Mouse (Mus musculus) urinary bladder, postnatal 36 days (tissue): Measurements from ENCODE around the gene Stx7.
"Not testable (repeated sequence)": the region's sequence is repeated elsewhere in the genome, so short reads cannot be mapped to it uniquely, and the experiment has no call there.

ENCODE experiments used
- DNase-seq, 2 experiments: peaks; one replicate each; pipeline ENCODE4 v3.0.0; 2022; ENCODE audit warnings: low spot score in 2 of 2, mixed read lengths in 1 of 2

The Stx7 gene

GRCm38 (mm10) chr10:24149135-24149781 is at the start of gene Stx7:
Gene Stx7 (plus strand): TSS chr10:24149302.
- DNase-seq, result peak; percentile 83 to 91

- DNase-seq, result not testable (repeated sequence)
These were observed 47.3 kb upstream of the Stx7 start, which contains the start of gene Taar8c for GRCm38 (mm10) chr10:24101812-24102211. Gene Taar8c (minus strand): TSS chr10:24101912.

GRCm38 (mm10) chr10:24103299-24103698 is 45.8 kb upstream of the Stx7 start:
- not testable (repeated sequence) for DNase-seq

- DNase-seq, result no peak
These were observed 41.4 kb upstream of the Stx7 start for GRCm38 (mm10) chr10:24107747-24108146.

- DNase-seq, result no peak
These were observed 40.9 kb upstream of the Stx7 start for GRCm38 (mm10) chr10:24108236-24108635.

- not testable (repeated sequence) for DNase-seq
These were observed 39.7 kb upstream of the Stx7 start, which contains the start of gene Taar9 for GRCm38 (mm10) chr10:24109434-24109833. Gene Taar9 (minus strand): TSS chr10:24109534.

- peak in 1 of 2 experiments; percentile 9 for DNase-seq
These were observed 37.9 kb upstream of the Stx7 start for GRCm38 (mm10) chr10:24111116-24111778.

- peak; percentile 30 to 32 for DNase-seq
These were observed 17.4 kb upstream of the Stx7 start for GRCm38 (mm10) chr10:24131451-24132262.

GRCm38 (mm10) chr10:24132273-24132672 is 16.8 kb upstream of the Stx7 start:
- peak; percentile 7 to 10 for DNase-seq

GRCm38 (mm10) chr10:24133132-24133531 is 16.0 kb upstream of the Stx7 start:
- DNase-seq, result no peak

- no peak for DNase-seq
These were observed 14.9 kb upstream of the Stx7 start for GRCm38 (mm10) chr10:24134071-24134645.

GRCm38 (mm10) chr10:24138623-24139261 is 10.4 kb upstream of the Stx7 start:
- no peak for DNase-seq

- DNase-seq, result no peak
These were observed 6.4 kb upstream of the Stx7 start for GRCm38 (mm10) chr10:24142735-24143134.

GRCm38 (mm10) chr10:24150086-24150485 is 984 bp downstream of the Stx7 start:
- DNase-seq, result no peak

GRCm38 (mm10) chr10:24158470-24159254 is 9.6 kb downstream of the Stx7 start:
- DNase-seq, result no peak

GRCm38 (mm10) chr10:24159575-24159974 is 10.5 kb downstream of the Stx7 start:
- no peak for DNase-seq

GRCm38 (mm10) chr10:24160349-24160748 is 11.2 kb downstream of the Stx7 start:
- DNase-seq, result no peak

GRCm38 (mm10) chr10:24164137-24164908 is 15.2 kb downstream of the Stx7 start:
- DNase-seq, result peak; percentile 26 to 58

GRCm38 (mm10) chr10:24164909-24165304 is 15.8 kb downstream of the Stx7 start:
- no peak for DNase-seq

- no peak for DNase-seq
These were observed 16.5 kb downstream of the Stx7 start for GRCm38 (mm10) chr10:24165526-24166055.
